Mouse (Mus musculus) Patski (cell line): ENCODE data around the gene Afap1. TPM values are rescaled to one million over a fixed set of nuclear protein-coding genes. Genes with fewer than 3 reads are reported as not detected.

Experiments
- ATAC-seq: fragments of 100-300 bp; one replicate; pipeline ENCODE4 v1.8.0; 2021
- CTCF ChIA-PET: fragments of 350-600 bp; sonication (Branson Sonifier 250); formaldehyde crosslinking; loops from one replicate; lab custom pipeline; 2022; ENCODE audit warnings: inconsistent platforms; lab: Charles Lee
- POLR2A ChIA-PET: fragments of 350-600 bp; sonication (Branson Sonifier 250); formaldehyde crosslinking; loops from one replicate; lab custom pipeline; 2022; ENCODE audit warnings: antibody characterized with exemption, inconsistent platforms; lab: Charles Lee
- DNase-seq: peaks from one replicate; pipeline ENCODE4 v3.0.0-alpha.2; 2011; ENCODE audit warnings: low read depth, low spot score
- H3K27me3 ChIP-seq: fragments of 371-371 bp; one replicate; pipeline ENCODE4 v1.5.1; 2021
- CTCF ChIP-seq: fragments of 100-300 bp; IDR thresholded peaks from one replicate; pipeline ENCODE4 v1.5.1; 2021
- in situ Hi-C: fragments of 300-500 bp; cut with MboI; formaldehyde crosslinking; loops from 3 replicates; pipeline ENCODE4 v1.11.1; 2018; ENCODE audit warnings: low pct_unique_long_range_greater_than_20kb, mixed read lengths
- polyA plus RNA-seq: library from polyadenylated mRNA; unstranded; gene quantifications from one replicate; pipeline ENCODE4 v1.2.3, GENCODE M21; 2021

Gene Afap1
- polyA plus RNA-seq, 1 experiment from 2014 or later: 65.9 TPM

GRCm38 (mm10) chr5:35894295-35895047 lies 1.4 kb downstream of the Afap1 start:
- TF ChIP-seq CTCF: no peak
- POLR2A ChIA-PET: interaction anchor here (1.1 to 1.6 kb wide), 3 partner anchors 11 to 76 kb away, joined by 3 to 5 read pairs (median 3); no protein-coding TSS in a partner anchor
- CTCF ChIA-PET: interaction anchor here (2.8 to 12.4 kb wide), 2 partner anchors 11 to 78 kb away, joined by 15 to 125 read pairs; no protein-coding TSS in a partner anchor
- in situ Hi-C loops: loop anchor here (10.0 kb wide), 1 partner anchor 50 kb away; no protein-coding TSS in a partner anchor
- ATAC-seq (no peak), DNase-seq (no peak)
- H3K27me3 ChIP-seq: no peaks in the 10 kb centered on the region

- in situ Hi-C loops: loop anchor here (10.0 kb wide), 1 partner anchor 49 kb away; no protein-coding TSS in a partner anchor
- ATAC-seq: no peak
- TF ChIP-seq CTCF: no peak
- no peak for DNase-seq
- ChIA-PET POLR2A (interaction anchor here (1.6 kb wide), 1 partner anchor 72 kb away, joined by 3 read pairs; no protein-coding TSS in a partner anchor), CTCF (interaction anchor here (1.4 to 12.4 kb wide), 3 partner anchors 9 to 77 kb away, joined by 4 to 125 read pairs (median 15); no protein-coding TSS in a partner anchor)
- no peaks in the 10 kb centered on the region for H3K27me3 ChIP-seq
These were observed 2.8 kb downstream of the Afap1 start for GRCm38 (mm10) chr5:35895926-35896325.

GRCm38 (mm10) chr5:35896556-35896955 lies 3.4 kb downstream of the Afap1 start:
- DNase-seq (no peak), ATAC-seq (no peak)
- ChIA-PET POLR2A (no interaction called here), CTCF (no interaction called here)
- no peaks in the 10 kb centered on the region for H3K27me3 ChIP-seq
- in situ Hi-C loops: loop anchor here (10.0 kb wide), 1 partner anchor 48 kb away; no protein-coding TSS in a partner anchor
- no peak for TF ChIP-seq CTCF

GRCm38 (mm10) chr5:35897147-35897546 lies 4.0 kb downstream of the Afap1 start:
- in situ Hi-C loops: loop anchor here (10.0 kb wide), 1 partner anchor 48 kb away; no protein-coding TSS in a partner anchor
- ChIA-PET CTCF (interaction anchor here (1.2 kb wide), 1 partner anchor 77 kb away, joined by 3 read pairs; no protein-coding TSS in a partner anchor), POLR2A (no interaction called here)
- no peaks in the 10 kb centered on the region for H3K27me3 ChIP-seq
- ATAC-seq: no peak
- TF ChIP-seq CTCF: no peak
- DNase-seq: no peak

- CTCF ChIA-PET: interaction anchor here (1.2 kb wide), 1 partner anchor 76 kb away, joined by 3 read pairs; no protein-coding TSS in a partner anchor
- no peak for TF ChIP-seq CTCF
- POLR2A ChIA-PET: no interaction called here
- ATAC-seq: no peak
- no peak for DNase-seq
- H3K27me3 ChIP-seq: no peaks in the 10 kb centered on the region
- in situ Hi-C loops: loop anchor here (10.0 kb wide), 1 partner anchor 47 kb away; no protein-coding TSS in a partner anchor
These were observed 5.0 kb downstream of the Afap1 start for GRCm38 (mm10) chr5:35898114-35898513.

GRCm38 (mm10) chr5:35898994-35899393 lies 5.9 kb downstream of the Afap1 start:
- ATAC-seq: no peak
- in situ Hi-C loops: loop anchor here (10.0 kb wide), 1 partner anchor 46 kb away; no protein-coding TSS in a partner anchor
- no peak for TF ChIP-seq CTCF
- POLR2A ChIA-PET: no interaction called here
- H3K27me3 ChIP-seq: no peaks in the 10 kb centered on the region
- no peak for DNase-seq
- CTCF ChIA-PET: no interaction called here

- TF ChIP-seq CTCF: no peak
- DNase-seq: no peak
- POLR2A ChIA-PET: interaction anchor here (1.6 kb wide), 1 partner anchor 47 kb away, joined by 4 read pairs; no protein-coding TSS in a partner anchor
- no peaks in the 10 kb centered on the region for H3K27me3 ChIP-seq
- in situ Hi-C loops: no loop called here
- ATAC-seq: peak; percentile 20
- CTCF ChIA-PET: interaction anchor here (0.6 to 3.0 kb wide), 5 partner anchors 12 to 73 kb away, joined by 3 to 8 read pairs (median 4); no protein-coding TSS in a partner anchor
These were observed 7.5 kb downstream of the Afap1 start for GRCm38 (mm10) chr5:35900401-35901225.

- DNase-seq: no peak
- ChIA-PET POLR2A (interaction anchor here (1.6 kb wide), 1 partner anchor 46 kb away, joined by 4 read pairs; no protein-coding TSS in a partner anchor), CTCF (interaction anchor here (1.5 to 3.0 kb wide), 2 partner anchors 13 to 73 kb away, joined by 6 to 8 read pairs; no protein-coding TSS in a partner anchor)
- peak; percentile 41 for ATAC-seq
- in situ Hi-C loops: no loop called here
- no peak for TF ChIP-seq CTCF
- no peaks in the 10 kb centered on the region for H3K27me3 ChIP-seq
These were observed 8.2 kb downstream of the Afap1 start for GRCm38 (mm10) chr5:35901226-35901809.

- POLR2A ChIA-PET: interaction anchor here (1.6 to 2.1 kb wide), 2 partner anchors 10 to 31 kb away, joined by 3 to 8 read pairs; partner anchors contain the start of gene Afap1
- H3K27me3 ChIP-seq: no peaks in the 10 kb centered on the region
- ATAC-seq: no peak
- no peak for TF ChIP-seq CTCF
- in situ Hi-C loops: no loop called here
- CTCF ChIA-PET: interaction anchor here (1.6 to 3.1 kb wide), 2 partner anchors 9 to 24 kb away, joined by 3 to 15 read pairs; no protein-coding TSS in a partner anchor
- no peak for DNase-seq
These were observed 10.3 kb downstream of the Afap1 start for GRCm38 (mm10) chr5:35903456-35903855.
